Mouse (Mus musculus) testis, adult 2 months (tissue): Measurements from ENCODE around the gene Tex19.2.

Source experiments
- CTCF ChIP-seq: fragments of 200-500 bp; IDR thresholded peaks from 2 replicates; pipeline ENCODE4 v1.5.1; 2012; ENCODE audit warnings: low read depth, mild to moderate bottlenecking, inconsistent platforms, low read length, moderate library complexity; ENCODE audit not compliant: control insufficient read depth, insufficient read depth, insufficient replicate concordance
- POLR2A ChIP-seq: fragments of 200-500 bp; IDR thresholded peaks from 2 replicates; pipeline ENCODE4 v1.6.1; 2012; ENCODE audit warnings: low read depth, mild to moderate bottlenecking, inconsistent platforms, low read length, moderate library complexity; ENCODE audit not compliant: control insufficient read depth

- TF ChIP-seq CTCF: no peak
- no peak for TF ChIP-seq POLR2A
Measured at GRCm38 (mm10) chr11:121082250-121082649, 36.2 kb downstream of the Tex19.2 start.
